Mouse (Mus musculus): ENCODE results near the gene Gpr65.
"Not testable (repeated sequence)": the region's sequence is repeated elsewhere in the genome, so short reads cannot be mapped to it uniquely, and the experiment has no call there.

Gpr65 gene

DNA sequence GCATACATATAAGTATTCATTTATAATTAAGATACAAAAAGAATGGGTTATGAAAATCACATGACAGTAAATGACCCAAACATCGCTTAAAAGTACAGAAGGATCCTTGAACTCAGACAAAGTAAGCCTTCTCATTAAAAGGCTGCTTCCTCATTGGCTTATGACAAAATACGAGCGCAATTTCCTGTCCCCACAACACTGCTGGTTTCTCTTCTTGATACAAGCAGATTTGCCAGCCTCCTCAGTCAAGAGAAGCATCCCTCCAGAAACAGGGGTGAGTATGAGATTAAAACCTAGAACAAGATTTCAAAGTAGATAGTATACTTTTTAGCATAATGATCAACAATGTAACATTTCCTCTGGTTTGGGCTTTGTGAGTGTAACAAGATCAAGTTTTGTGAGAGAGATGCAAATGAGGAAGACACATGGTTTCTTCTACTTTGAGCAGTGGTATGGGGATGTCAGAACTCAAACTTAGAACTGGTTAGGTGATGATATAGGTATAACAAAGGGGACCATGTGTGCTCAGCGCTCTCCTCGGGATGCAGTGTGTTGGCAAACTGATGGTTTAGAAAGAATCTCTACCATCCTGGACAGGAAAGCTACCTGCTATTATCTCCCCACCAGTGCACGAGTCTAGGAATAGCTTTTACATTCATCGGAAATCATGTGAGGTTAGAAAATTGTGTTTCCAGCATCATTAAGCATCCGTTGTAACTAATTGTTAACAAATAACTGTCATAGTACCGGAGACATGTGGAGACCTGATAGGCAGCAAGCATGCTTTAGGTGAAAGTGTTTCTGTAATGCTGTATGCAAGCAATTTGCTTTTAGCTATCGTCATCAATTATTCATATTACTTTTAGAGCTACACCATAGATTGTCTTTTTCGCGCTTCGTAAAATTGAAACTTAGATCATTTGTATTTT is at the start of gene Gpr65:
Gene Gpr65 (plus strand): TSS at position 195 of the 929 bp plus-strand sequence.
- ATAC-seq (ENCODE audit: insufficient number of reproducible peaks, low FRiP score, low TSS enrichment), result no peak

DNA sequence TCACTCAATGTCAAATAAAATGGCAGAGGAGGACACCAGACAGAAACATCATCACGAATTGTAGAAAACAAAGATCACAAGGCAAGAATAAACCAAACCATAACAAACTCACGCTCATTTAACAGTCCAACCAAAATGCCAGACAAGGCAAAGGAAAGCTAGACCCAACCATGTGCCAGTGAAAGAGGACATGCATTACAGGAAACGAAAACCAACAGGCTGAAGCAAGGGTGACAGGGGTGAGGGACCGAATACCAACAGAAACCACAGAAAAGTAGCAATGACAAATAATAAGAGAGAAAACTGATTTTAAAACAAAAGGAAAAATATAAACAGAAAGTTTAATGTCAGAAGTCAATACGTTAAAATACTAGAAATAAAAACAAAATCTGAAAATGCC is 45.1 kb upstream of the Gpr65 start:
- no peak for ATAC-seq (ENCODE audit: insufficient number of reproducible peaks, low FRiP score, low TSS enrichment)

DNA sequence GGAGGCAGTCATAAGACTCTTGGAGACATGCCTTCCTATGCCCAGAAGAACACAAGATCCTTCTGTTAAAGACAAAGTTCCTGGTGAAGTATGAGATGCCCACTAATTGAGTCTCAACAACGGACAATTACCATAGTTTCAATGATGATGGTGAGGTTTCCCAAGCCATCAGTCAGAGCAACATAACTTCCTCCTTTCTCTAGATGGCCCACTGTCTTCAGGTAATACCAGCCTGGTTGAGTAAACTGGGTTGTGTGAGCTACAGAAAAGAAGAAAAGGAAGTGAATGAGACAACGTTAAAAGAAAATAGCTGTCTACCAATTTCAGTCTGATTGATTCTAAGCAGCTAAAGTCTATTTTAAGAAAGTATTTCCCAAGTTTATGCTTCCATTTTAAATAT is 41.4 kb upstream of the Gpr65 start:
- ATAC-seq (ENCODE audit: insufficient number of reproducible peaks, low FRiP score, low TSS enrichment), result no peak

DNA sequence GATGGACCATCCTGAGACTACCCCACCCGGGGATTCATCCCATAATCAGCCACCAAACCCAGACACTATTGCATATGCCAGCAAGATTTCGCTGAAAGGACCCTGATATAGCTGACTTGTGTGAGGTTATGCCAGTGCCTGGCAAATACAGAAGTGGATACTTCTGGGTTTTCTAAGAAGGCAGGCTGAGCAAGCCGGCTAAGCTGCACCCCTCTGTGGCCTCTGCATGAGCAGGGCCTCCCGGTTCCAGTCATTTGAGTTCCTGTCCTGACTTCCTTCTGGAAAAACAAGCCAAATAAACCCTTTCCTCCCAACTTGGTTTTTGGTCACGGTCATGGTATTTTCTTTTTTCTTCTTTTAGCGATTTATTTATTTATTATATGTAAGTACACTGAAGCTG is 30.0 kb upstream of the Gpr65 start:
- not testable (repeated sequence) for ATAC-seq (ENCODE audit: insufficient number of reproducible peaks, low FRiP score, low TSS enrichment)

DNA sequence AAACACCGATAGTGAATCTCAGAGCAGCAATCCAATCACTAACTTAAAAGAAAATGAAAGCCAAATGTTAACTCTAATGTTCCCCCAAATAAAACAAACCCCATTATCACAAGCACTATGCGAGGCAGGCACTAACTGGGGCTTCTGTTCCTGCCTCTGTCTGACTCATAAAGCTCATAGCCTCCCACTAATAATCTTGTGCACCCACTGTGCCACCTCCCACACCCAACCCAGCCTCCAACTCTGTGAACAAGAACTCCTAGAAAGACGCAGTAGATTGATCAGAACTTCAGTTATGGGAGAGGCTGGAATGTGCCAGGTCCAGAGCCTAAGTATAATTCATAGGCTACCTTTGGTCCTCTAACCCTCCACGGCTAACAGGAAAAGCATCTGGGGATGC is 24.3 kb upstream of the Gpr65 start:
- ATAC-seq (ENCODE audit: insufficient number of reproducible peaks, low FRiP score, low TSS enrichment), result no peak

DNA sequence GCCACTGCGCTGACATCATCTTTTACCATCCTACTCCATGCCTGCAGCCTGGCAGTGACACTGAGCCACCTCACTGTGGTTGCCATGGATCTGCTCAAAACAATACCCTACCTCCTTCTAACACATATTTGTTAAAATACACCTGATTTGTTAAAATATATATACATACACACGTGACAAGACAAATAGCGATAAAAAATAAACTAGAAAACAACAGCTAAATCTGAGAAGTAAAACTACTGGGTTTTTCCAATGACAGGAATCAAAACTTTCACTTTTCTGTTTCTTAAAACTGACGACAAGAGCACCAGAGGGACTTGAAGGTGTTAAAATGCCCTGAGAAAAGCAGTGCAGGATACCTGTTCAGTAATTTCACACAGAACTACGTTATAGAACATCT is 23.6 kb upstream of the Gpr65 start:
- no peak for ATAC-seq (ENCODE audit: insufficient number of reproducible peaks, low FRiP score, low TSS enrichment)

DNA sequence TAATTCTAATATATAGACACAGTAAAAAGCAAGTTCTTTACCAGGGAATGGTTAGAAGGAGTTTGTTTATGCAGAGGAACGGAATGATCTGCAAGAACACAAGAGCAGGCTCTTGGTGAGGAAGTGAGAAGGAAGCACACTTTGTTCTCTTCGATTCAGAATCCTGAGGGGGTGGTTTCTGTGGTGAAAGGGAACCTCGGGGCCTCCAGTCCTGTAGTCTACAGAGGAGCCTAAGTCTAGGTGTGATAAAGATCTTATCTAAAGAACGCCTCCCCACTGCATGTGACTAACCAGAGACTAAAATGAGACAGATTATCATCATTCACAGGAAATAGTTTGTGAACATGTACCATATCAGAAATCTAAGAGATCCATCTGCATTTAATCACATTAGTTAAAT is 21.6 kb upstream of the Gpr65 start:
- ATAC-seq (ENCODE audit: insufficient number of reproducible peaks, low FRiP score, low TSS enrichment), result no peak

DNA sequence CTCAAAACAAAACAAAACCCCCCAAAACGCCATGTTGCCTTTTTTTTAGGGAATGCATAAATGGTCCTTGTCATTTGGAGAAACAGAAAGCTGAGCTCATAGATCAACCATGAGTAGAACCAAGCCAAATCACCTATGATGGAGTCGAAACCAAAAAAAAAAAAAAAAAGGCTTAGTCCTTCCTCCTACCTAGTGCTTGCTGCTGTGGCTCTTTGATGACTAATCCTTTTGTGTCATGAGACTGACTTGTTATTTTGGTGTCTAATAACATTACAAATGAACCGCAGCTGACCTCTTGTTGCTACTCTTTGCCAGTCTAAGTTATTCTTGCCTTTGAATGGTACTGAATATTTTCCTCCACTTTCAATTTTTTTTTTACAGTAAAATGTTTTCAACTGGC is 18.8 kb upstream of the Gpr65 start:
- no peak for ATAC-seq (ENCODE audit: insufficient number of reproducible peaks, low FRiP score, low TSS enrichment)

DNA sequence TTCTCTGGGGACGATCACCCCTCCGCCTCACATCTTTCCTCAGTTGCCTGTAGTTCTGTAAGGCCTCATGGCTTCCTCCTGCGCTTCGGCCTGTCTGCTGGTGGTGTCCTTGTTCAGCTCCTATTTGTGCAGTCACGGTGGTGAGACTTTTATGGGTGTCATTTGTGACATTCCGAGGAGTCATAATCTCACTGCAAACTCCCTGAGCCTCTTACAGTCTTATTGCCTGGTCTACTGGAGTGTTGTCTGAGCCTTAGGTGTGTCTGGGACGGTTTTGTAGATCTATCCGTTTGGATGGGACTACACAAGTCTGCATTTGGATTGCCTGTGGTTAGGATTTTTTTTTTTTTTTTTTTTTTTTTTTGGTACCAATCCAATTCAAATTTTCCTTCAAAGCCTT is 18.1 kb upstream of the Gpr65 start:
- ATAC-seq (ENCODE audit: insufficient number of reproducible peaks, low FRiP score, low TSS enrichment), result no peak

DNA sequence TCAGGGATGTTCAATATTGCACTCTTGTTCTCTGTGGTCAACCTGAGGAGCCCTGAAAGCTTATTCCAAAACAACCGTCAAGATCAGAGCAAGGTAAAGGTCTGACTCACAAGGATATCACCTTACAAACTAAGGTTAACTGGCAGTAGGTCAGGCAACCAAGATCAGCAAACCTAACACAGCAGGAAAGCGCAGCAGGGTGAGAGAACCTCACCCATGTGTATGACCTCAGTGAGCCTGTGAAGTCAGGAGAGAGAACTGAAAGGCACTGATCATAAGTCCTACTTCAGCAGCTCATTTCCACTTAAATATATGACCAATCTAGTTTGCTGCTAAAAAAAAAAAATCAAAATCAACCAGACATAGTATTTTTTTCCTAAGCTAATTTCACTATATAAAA is 16.0 kb upstream of the Gpr65 start:
- ATAC-seq (ENCODE audit: insufficient number of reproducible peaks, low FRiP score, low TSS enrichment), result no peak

DNA sequence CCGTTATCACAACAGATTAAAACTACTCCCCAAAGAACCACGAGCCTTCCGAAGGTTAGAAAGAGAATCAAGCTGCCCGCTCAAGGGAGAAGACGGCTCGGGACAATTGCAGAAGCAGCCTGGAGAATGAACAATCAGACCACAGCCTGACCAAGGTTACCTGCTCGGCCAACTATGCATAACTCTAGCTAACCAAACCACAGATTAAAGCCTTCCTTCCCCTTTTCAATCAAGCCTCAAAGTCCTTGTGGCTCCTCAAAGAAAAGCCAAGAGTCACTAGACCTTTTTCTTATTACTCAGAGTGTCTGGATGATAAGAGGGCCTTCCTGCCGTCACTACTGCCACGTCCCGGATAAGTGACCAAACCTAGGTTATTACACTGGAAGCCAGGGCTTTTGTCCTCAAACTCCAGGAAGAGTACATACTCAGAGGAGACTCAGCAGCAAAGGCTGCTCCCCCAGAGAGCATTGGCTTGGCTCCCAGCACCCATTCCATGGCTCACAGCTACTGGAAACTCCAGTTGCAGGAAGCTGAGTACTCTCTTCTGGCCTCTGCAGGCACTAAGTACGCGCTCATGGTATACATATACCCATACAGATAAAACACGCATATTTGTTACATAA is 13.0 kb upstream of the Gpr65 start:
- ATAC-seq (ENCODE audit: insufficient number of reproducible peaks, low FRiP score, low TSS enrichment), result no peak

DNA sequence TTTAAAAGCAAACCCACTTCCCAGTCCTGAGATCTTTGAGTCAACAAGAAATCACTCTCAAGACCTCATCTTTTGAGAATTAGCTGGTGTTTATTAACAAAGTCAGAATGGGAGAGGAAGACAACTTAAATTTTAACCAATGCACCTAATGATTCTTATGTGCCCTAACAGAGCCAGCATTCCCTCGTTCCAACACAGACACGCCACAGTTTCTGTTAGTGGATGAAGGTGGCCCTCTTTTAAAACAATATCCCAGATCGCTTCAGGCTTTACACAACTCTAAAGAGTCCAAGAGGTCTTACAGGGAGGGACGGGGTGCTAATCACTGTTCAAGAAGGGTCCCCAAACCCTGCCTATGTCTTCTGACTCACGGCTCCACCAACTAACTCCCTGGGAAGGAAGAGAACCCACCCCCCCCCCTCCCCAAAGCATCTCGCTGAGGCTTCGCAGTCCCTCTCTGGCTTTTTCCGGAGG is 10.0 kb upstream of the Gpr65 start:
- ATAC-seq (ENCODE audit: insufficient number of reproducible peaks, low FRiP score, low TSS enrichment), result no peak

DNA sequence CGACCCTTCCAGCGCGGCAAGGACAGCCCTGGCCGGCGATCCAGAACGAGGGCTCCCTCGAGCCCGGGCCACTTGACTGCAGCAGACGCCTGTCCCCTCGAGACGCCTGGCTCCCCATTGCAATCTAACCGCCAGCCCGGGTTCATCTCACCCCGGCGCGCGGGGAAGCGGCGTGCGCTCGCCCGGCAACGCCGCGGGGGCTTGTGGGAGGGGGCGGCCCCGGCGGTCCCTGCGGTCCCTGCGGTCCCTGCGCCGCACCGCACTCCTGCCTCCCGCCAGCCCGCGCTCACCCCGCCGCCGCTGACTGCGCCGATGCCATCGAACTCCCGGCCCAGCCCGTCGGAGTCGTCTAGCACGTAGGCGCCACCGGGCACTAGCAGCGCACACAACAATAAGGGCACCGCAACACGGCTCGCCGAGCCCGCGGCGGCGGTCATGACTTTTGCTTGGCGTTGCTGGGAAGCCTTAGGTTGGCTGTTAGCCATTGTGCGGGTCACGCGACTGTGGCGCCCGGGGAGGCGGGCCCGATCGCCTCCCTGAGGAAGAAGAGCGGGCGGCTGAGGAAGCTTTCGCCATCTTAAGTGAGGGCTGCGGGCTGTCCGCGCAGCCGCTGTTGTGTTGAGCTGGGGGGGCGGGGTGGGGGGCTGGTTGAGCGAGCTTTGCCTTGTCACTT is 9.5 kb upstream of the Gpr65 start, which contains the start of gene Galc:
Gene Galc (minus strand): TSS at position 615 of the 673 bp plus-strand sequence.
- peak; percentile 89 for ATAC-seq (ENCODE audit: insufficient number of reproducible peaks, low FRiP score, low TSS enrichment)

DNA sequence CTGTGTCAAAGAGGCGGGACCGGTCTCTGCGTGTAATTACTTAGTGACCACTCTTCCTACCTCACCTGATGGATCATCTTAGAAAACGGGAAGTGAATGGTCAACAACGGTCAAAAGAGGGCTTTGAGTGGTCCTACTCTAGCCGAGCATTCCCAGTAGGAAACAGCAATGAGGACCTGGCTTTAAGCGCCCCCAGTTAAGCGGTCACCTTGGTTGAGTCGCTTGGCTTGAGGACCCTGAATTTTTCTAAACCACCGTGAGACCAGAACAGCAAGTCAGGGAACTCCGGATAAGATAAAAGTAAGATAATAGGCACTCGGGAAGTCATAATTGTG is 8.9 kb upstream of the Gpr65 start:
- ATAC-seq (ENCODE audit: insufficient number of reproducible peaks, low FRiP score, low TSS enrichment), result no peak

DNA sequence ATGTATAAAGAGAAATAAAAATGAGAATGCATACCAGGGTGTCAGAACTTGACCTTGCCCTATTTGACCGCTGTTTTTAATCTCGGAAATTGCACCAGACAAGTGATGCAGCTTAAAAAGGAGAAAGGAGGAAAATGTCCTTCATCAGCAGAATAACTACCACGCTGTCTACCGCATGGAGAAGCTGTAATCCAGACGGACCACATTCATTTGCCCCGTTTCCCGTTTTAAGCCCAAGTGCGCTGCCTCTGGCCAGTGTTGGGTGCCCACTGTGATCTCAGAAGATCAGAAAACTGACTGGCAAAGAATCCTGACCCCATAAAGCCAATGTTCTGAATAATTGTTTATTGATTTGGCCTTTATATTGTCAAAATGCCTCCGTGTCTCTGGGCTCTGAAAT is 2.7 kb upstream of the Gpr65 start:
- no peak for ATAC-seq (ENCODE audit: insufficient number of reproducible peaks, low FRiP score, low TSS enrichment)

DNA sequence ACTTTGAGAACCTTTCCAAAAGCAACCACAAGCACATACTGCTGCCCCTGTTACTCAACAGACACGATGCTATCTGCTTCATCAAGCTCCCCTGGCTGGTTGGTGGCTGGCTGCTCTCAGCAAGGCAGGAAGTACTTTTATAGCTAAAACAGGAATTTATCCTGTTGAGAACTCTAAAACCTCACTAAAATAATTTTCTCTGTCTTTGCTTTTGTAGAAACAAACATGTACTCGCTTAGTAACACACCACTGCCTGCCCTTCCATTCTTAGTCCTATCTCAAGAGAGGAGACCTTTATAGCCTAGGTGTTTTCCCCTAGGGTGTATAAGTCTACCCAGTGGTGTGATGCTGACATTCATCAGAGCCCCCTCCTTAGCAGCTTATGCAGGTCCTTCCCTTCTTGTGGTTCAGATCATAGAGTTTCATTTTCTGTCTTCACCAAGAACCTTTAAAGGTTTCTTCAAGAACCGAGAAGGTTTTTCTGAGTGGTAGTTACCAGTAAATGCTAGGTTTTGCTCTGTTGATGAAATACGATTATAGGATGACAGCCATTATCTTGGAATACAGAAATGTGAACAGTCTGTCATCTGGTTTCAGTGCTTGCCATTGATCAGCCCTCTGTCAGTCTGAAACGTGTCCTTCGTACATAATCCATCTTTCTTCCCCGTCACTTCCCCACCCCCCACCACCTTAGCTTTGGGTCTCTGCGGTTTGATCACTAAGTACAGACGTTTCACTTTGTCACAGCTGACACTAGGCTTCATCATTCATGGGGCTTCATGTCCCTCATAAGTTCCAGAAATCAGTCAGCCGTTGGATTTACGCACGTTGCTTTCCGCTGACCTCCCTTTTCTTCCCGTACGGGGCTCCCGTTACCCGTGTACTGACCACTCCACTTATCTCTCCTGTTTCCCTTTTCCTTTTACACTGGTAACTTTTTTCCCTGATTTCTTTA is 1.6 kb downstream of the Gpr65 start:
- ATAC-seq (ENCODE audit: insufficient number of reproducible peaks, low FRiP score, low TSS enrichment), result no peak

DNA sequence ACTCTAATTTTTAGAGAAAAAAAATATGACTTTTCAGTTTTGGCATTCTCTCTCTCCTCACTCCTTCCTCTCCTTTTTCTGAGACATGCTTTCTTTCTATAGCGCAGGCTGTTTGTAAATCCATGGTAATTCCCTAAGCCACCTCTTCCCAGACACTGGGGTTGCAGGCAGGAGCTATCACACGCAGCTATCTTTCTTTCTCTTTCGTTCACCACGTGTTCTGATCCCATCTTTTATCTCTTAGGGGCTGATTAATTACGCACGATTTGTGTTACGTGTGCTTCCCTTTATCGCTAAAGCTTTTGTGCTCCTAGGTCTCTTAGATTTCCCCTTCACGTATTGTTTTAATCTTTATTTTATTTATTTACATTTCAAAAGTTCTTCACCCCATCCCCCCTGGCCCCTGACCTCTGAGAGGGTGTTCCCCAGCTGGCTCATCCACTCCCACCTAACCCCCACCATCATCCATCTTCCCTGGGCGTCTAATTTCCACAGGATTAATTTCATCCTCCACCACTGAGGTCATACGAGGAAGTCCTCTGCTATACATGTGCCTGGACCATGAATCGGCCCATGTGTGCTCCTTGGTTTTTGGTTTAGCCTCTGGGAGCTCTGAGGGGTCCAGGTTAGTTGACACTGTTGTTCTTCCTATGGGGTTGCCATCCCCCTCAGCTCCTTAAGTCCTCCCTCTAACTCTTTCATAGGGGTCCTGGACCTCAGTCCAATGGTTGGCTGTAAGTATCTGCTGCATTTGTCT is 2.6 kb downstream of the Gpr65 start:
- no peak for ATAC-seq (ENCODE audit: insufficient number of reproducible peaks, low FRiP score, low TSS enrichment)

DNA sequence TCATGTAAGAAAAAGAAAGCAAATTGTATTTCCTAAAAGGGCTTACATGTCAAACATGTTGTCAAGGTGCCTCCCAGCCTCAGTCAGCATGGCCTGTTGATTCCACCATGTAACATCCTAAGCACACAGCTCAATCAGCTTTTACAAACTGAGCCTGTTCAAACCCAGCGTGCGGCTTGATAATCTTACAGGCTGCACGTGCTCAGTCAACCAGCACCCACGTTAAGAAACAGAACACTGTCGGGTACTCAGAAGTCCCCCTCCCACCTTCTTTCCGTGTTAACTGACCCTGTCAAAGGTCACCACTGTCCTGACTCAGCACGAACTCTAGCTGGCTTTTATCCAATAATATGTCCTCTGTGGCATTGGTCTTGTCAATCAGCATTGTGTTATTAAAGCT is 4.0 kb downstream of the Gpr65 start:
- no peak for ATAC-seq (ENCODE audit: insufficient number of reproducible peaks, low FRiP score, low TSS enrichment)

DNA sequence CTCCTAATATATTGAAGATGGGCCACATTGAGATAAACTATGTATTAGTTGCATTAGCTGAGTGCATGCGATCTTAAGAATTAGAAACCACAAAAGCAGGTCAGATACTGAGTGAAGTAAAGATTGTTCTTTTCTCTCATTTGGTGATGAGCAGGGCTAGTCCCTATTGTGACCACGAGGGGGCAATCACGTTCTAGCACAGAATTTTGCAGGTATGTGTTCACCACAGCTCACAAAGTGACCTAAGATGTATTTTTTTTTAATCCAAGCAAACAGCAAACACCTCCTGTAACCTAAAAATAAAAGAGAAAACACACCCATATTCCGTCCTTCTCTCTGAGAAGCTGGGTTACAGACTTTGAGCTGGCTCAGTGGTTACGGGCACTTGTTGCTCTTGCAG is 12.1 kb downstream of the Gpr65 start:
- ATAC-seq (ENCODE audit: insufficient number of reproducible peaks, low FRiP score, low TSS enrichment), result peak; percentile 81
